Mouse (Mus musculus): ENCODE results near the gene Gmppa. TPM values are rescaled to one million over a fixed set of nuclear protein-coding genes. Genes with fewer than 3 reads are reported as not detected.
A peak's percentile ranks its signal among the peaks of the same experiment; 100 is the strongest.

Gene Gmppa
- polyA plus RNA-seq, 2 experiments = 22.8 to 34.3 TPM

DNA sequence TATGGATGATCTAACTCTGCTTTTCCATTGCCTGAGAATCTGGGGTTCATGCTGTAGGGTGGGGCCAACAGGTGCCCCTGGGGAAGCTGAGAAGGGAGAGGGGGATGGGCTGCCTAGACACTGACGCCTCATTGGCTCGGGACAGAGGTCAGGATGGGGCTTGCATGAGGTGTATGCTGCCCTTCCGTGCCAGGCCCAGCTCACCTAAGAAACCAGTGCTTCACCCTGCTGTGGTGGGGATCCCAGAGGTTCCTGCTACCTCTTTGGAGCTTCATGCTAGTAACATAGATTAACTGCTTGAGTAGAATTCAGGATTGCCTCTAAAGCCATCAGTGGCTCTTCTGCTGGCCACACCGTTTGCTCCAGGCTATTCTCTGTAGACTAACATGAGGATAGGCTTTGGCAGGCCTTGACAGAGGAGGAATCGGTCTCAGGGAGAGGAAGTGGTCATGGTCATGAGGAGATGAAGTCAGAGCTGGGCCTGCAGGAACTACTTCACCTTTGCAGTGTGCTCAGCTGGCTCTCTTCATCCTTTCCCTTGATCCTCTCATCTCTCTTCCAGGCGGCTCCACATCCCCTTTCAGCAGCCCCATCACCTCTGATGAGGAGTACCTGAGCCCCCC, 35.1 kb upstream of the Gmppa start:
- no peak overlapping the region; a peak in 2 of 4 replicates for H3K4me3 ChIP-seq (ENCODE audit: insufficient read depth in 1 of 2, low read depth in 2 of 2, low read length in 2 of 2)
- peaks cover 0 to 9% of the 10 kb centered on the region in 2 experiments; a peak in 2 of 4 replicates for H3K4me1 ChIP-seq (replicated peaks; ENCODE audit: control insufficient read depth in 2 of 2, insufficient read depth in 2 of 2, low read length in 1 of 2)
- H3K27me3 ChIP-seq (ENCODE audit: control insufficient read depth, insufficient read depth, low read length) = no peaks in the 10 kb centered on the region
- TF ChIP-seq CTCF (IDR thresholded peaks at IDR 0.05; ENCODE audit: low read depth) (no peak), EP300 (IDR thresholded peaks at IDR 0.05; ENCODE audit: low read depth) (no peak)
- no peaks in the 10 kb centered on the region for H3K36me3 ChIP-seq (replicated peaks; ENCODE audit: control insufficient read depth, insufficient read depth, low read depth)
- H3K9me3 ChIP-seq (ENCODE audit: control insufficient read depth, low read length) = no peaks in the 10 kb centered on the region
- H3K27ac ChIP-seq = no peak overlapping the region
- peak overlapping the region; percentile 36; the same call in 1 of the 2 replicates for H3K4me2 ChIP-seq (ENCODE audit: low read depth)
- ATAC-seq (ENCODE audit: insufficient read depth) (no peak), DNase-seq (ENCODE audit: low read depth in 3 of 3, low spot score in 3 of 3) (no peak)
- no peak overlapping the region for H3K9ac ChIP-seq (replicated peaks)
- WGBS (ENCODE audit: insufficient replicate concordance) = 19% methylated on average over 6 of the region's 6 CpGs

GRCm38 (mm10) chr1:75405547-75405946, 30.2 kb upstream of the Gmppa start:
- Histone ChIP-seq H3K27me3 (ENCODE audit: control insufficient read depth, insufficient read depth, low read length) (no peaks in the 10 kb centered on the region), H3K9me3 (ENCODE audit: control insufficient read depth, low read length) (no peaks in the 10 kb centered on the region), H3K36me3 (replicated peaks; ENCODE audit: control insufficient read depth, insufficient read depth, low read depth) (no peaks in the 10 kb centered on the region), H3K27ac (no peak overlapping the region), H3K4me1 (replicated peaks; ENCODE audit: control insufficient read depth in 2 of 2, insufficient read depth in 2 of 2, low read length in 1 of 2) (no peaks in the 10 kb centered on the region), H3K4me2 (ENCODE audit: low read depth) (no peak overlapping the region), H3K9ac (replicated peaks) (no peak overlapping the region), H3K4me3 (ENCODE audit: insufficient read depth in 1 of 2, low read depth in 2 of 2, low read length in 2 of 2) (no peak overlapping the region)
- WGBS (ENCODE audit: insufficient replicate concordance) = 68% methylated on average over 3 of the region's 3 CpGs
- DNase-seq (ENCODE audit: low read depth in 3 of 3, low spot score in 3 of 3) = no peak
- no peak for ATAC-seq (ENCODE audit: insufficient read depth)
- TF ChIP-seq EP300 (IDR thresholded peaks at IDR 0.05; ENCODE audit: low read depth) = no peak
- no peak for TF ChIP-seq CTCF (IDR thresholded peaks at IDR 0.05; ENCODE audit: low read depth)

DNA sequence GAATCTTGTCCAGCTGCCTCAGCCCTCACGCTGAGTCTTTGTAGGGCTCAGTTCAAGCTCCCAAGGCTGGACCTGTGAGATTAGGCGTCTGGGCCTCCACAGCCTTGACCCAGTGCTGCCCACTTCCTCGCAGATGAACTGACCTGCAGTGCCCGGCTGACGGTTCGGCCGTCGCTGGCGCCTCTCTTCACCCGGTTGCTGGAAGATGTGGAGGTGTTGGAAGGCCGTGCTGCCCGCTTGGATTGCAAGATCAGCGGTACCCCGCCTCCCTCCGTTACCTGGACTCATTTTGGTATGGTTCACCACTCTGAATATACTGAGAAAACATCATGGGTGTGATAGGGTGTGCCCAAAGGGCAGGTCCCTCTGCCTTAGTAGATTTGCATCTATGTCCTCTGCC, 29.6 kb upstream of the Gmppa start:
- Histone ChIP-seq H3K4me3 (ENCODE audit: insufficient read depth in 1 of 2, low read depth in 2 of 2, low read length in 2 of 2) (no peak overlapping the region), H3K4me1 (replicated peaks; ENCODE audit: control insufficient read depth in 2 of 2, insufficient read depth in 2 of 2, low read length in 1 of 2) (no peaks in the 10 kb centered on the region), H3K4me2 (ENCODE audit: low read depth) (no peak overlapping the region), H3K36me3 (replicated peaks; ENCODE audit: control insufficient read depth, insufficient read depth, low read depth) (no peaks in the 10 kb centered on the region), H3K27me3 (ENCODE audit: control insufficient read depth, insufficient read depth, low read length) (no peaks in the 10 kb centered on the region), H3K9ac (replicated peaks) (no peak overlapping the region), H3K27ac (no peak overlapping the region), H3K9me3 (ENCODE audit: control insufficient read depth, low read length) (no peaks in the 10 kb centered on the region)
- TF ChIP-seq EP300 (IDR thresholded peaks at IDR 0.05; ENCODE audit: low read depth) (no peak), CTCF (IDR thresholded peaks at IDR 0.05; ENCODE audit: low read depth) (no peak)
- ATAC-seq (ENCODE audit: insufficient read depth) (no peak), DNase-seq (ENCODE audit: low read depth in 3 of 3, low spot score in 3 of 3) (no peak)
- 71% methylated on average over 15 of the region's 15 CpGs for WGBS (ENCODE audit: insufficient replicate concordance)

- ATAC-seq (ENCODE audit: insufficient read depth) = no peak
- Histone ChIP-seq H3K27me3 (ENCODE audit: control insufficient read depth, insufficient read depth, low read length) (no peaks in the 10 kb centered on the region), H3K4me1 (replicated peaks; ENCODE audit: control insufficient read depth in 2 of 2, insufficient read depth in 2 of 2, low read length in 1 of 2) (no peaks in the 10 kb centered on the region), H3K4me2 (ENCODE audit: low read depth) (no peak overlapping the region), H3K36me3 (replicated peaks; ENCODE audit: control insufficient read depth, insufficient read depth, low read depth) (no peaks in the 10 kb centered on the region), H3K9me3 (ENCODE audit: control insufficient read depth, low read length) (no peaks in the 10 kb centered on the region), H3K4me3 (ENCODE audit: insufficient read depth in 1 of 2, low read depth in 2 of 2, low read length in 2 of 2) (no peak overlapping the region), H3K9ac (replicated peaks) (no peak overlapping the region), H3K27ac (no peak overlapping the region)
- no peak for TF ChIP-seq EP300 (IDR thresholded peaks at IDR 0.05; ENCODE audit: low read depth)
- TF ChIP-seq CTCF (IDR thresholded peaks at IDR 0.05; ENCODE audit: low read depth) = no peak
- DNase-seq (ENCODE audit: low read depth in 3 of 3, low spot score in 3 of 3) = no peak
- 78% methylated on average over 9 of the region's 9 CpGs for WGBS (ENCODE audit: insufficient replicate concordance)
Observed at GRCm38 (mm10) chr1:75407056-75407455, 28.7 kb upstream of the Gmppa start.

GRCm38 (mm10) chr1:75408210-75408609, 27.5 kb upstream of the Gmppa start:
- no peak overlapping the region for H3K4me2 ChIP-seq (ENCODE audit: low read depth)
- H3K27ac ChIP-seq = no peak overlapping the region
- 67% methylated on average over 4 of the region's 4 CpGs for WGBS (ENCODE audit: insufficient replicate concordance)
- H3K9me3 ChIP-seq (ENCODE audit: control insufficient read depth, low read length) = no peaks in the 10 kb centered on the region
- no peaks in the 10 kb centered on the region for H3K27me3 ChIP-seq (ENCODE audit: control insufficient read depth, insufficient read depth, low read length)
- no peak for ATAC-seq (ENCODE audit: insufficient read depth)
- H3K4me3 ChIP-seq (ENCODE audit: insufficient read depth in 1 of 2, low read depth in 2 of 2, low read length in 2 of 2) = no peak overlapping the region
- H3K36me3 ChIP-seq (replicated peaks; ENCODE audit: control insufficient read depth, insufficient read depth, low read depth) = no peaks in the 10 kb centered on the region
- DNase-seq (ENCODE audit: low read depth in 3 of 3, low spot score in 3 of 3) = no peak
- no peak overlapping the region for H3K9ac ChIP-seq (replicated peaks)
- H3K4me1 ChIP-seq (replicated peaks; ENCODE audit: control insufficient read depth in 2 of 2, insufficient read depth in 2 of 2, low read length in 1 of 2) = no peaks in the 10 kb centered on the region
- TF ChIP-seq EP300 (IDR thresholded peaks at IDR 0.05; ENCODE audit: low read depth) (no peak), CTCF (IDR thresholded peaks at IDR 0.05; ENCODE audit: low read depth) (no peak)

Data from liver, embryonic 14.5 days (tissue).